Mouse (Mus musculus) embryonic stem cell, embryonic (primary cell): Measurements from ENCODE around the gene Nupl1.

Source experiments
- CTCF ChIA-PET, 4 experiments: fragments of 300-600 bp in 2 of 4; fragments of 350-600 bp in 2 of 4; sonication (Branson Sonifier 250); formaldehyde crosslinking; loops; one replicate each; lab custom pipeline; 2022; ENCODE audit warnings: inconsistent platforms in 2 of 4; lab: Charles Lee
- POLR2A ChIA-PET, 4 experiments: fragments of 300-600 bp in 2 of 4; fragments of 350-600 bp in 2 of 4; sonication (Branson Sonifier 250); formaldehyde crosslinking; loops; one replicate each; lab custom pipeline; 2022; ENCODE audit warnings: antibody characterized with exemption in 4 of 4, inconsistent platforms in 1 of 4; lab: Charles Lee

The Nupl1 gene

DNA sequence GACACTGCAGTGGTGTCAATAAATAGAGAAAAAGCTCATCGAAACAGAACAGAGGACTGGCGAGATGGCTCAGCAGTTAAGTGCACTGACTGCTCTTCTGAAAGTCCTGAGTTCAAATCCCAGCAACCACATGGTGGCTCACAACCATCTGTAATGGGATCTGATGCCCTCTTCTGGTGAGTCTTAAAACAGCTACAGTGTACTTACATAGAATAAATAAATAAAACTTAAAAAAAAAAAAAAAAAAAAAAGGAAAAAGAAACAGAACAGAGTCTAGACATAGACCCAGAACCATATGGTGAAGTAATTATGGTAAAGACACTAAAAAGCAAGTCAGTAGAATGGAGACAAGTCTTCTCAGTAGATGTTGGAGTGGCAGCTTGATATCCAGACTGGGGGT, 69.9 kb downstream of the Nupl1 start:
- ChIA-PET CTCF (interaction anchor here (0.6 to 0.9 kb wide), 6 partner anchors 15 to 379 kb away, joined by 3 to 12 read pairs (median 4); no protein-coding TSS in a partner anchor), POLR2A (interaction anchor here in 2 of 4 experiments (0.6 to 0.7 kb wide), 2 partner anchors 18 to 85 kb away, joined by 3 to 9 read pairs; no protein-coding TSS in a partner anchor)

DNA sequence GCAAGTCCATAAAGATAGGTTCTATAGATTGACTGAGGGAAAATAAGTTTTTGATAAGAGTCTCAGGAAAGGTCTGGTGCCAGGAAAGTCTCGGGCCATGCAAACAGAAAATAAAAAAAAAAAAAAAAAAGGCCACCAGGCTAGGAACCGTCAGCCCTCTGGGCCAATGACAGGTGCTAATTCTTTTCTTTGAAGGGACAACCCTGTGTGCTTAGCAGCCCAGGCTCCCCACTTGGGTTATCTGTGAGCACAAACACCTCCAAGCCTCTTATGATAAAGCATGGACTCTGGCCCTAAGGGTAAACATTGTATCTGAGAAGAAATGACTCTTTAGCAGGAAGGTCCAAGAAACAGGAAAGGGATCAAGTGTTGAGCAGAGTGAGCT, 72.7 kb downstream of the Nupl1 start:
- CTCF ChIA-PET, result interaction anchor here in 1 of 4 experiments (1.2 kb wide), 1 partner anchor 86 kb away, joined by 3 read pairs; the partner anchor contains the start of gene Mtmr6
- POLR2A ChIA-PET, result interaction anchor here in 2 of 4 experiments (0.7 to 1.0 kb wide), 2 partner anchors 24 to 856 kb away, joined by 3 read pairs; no protein-coding TSS in a partner anchor

DNA sequence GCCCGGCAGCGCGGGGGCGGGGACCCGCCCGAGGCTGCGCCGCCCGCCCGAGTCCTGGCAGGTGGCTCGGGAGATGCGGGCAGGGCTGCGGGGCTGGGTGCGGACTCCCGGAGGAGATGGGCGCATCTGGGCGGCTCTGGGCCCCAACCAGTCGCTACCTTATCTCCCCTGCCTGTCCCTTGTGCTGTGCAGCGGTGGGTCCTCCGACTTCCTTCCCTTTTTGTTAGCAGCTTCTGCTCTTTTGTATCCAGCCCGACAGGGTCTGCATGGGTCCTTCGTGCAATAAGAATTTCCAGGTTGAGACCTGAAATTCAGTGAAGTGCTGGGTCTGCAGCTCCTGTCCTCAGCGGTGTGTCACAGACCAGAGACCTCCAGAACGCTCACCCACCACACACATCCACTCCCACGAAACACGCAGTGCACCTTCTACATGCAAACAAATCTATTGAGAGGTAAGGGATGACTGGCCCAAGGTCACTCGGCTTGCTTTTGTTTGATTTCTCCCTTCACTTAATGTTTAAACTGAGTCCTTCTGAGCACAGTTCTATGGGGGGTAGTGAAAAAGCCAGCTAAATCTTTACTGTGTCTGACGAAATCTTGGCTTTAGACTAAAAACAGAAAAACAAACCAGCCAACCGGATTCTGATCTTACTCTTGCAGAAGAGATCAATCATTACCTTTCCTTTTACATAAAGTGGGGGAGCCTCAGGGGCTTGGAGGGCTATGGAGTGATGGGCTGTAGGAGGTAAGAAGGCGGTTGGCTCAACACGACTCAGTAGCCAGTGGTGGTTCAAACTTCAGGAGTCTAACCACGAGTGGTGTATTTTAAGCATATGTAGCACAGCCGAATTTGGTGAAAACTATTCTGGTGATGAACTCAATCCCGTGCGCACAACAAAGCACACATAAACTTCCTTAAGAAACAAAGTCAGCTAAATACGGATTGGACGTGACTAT, 73.3 kb downstream of the Nupl1 start:
- ChIA-PET POLR2A (interaction anchor here in 2 of 4 experiments (0.7 to 1.0 kb wide), 3 partner anchors 24 to 857 kb away, joined by 3 read pairs; no protein-coding TSS in a partner anchor), CTCF (interaction anchor here in 1 of 4 experiments (0.5 to 1.2 kb wide), 3 partner anchors 18 to 205 kb away, joined by 3 to 4 read pairs (median 3); partner anchors contain the start of gene Mtmr6)

DNA sequence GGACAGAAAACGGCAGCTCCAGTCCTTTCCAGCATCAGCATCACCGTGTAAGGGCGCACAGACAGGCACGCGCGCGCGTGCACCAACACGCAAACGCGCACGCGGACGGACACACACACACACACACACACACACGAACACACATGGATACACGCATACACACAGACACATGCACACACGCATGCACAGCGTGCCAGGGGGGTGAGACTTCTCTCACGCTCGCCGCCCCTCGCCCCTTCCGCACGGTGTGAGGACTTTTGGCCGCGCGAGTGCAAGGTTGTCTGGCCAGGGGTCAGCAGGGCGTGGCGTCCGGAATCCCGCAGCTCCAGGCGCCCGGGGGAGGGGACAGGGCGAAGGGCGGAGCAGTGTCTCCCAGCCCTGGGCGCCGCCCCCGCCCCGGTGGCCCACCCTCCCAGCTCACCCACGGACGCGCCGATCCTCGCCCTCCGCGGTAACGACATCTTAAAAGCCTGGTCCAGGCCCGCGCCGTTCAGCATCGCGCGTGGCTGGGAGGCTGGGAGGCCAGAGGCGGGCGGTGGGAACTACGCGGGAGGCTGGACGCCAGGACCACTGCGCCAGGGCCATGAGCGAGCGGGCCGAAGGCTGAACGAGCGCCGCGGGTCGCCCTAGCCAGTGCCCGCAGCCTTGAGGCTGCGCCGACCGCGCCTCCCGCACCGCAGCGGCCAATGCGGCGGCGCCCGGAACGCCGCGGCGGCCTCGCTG, 74.2 kb downstream of the Nupl1 start:
- ChIA-PET POLR2A (interaction anchor here in 1 of 4 experiments (0.7 to 1.5 kb wide), 4 partner anchors 28 to 201 kb away, joined by 3 to 4 read pairs (median 3); no protein-coding TSS in a partner anchor), CTCF (interaction anchor here in 1 of 4 experiments (0.5 to 1.2 kb wide), 3 partner anchors 19 to 205 kb away, joined by 3 to 4 read pairs (median 3); partner anchors contain the start of gene Mtmr6)

DNA sequence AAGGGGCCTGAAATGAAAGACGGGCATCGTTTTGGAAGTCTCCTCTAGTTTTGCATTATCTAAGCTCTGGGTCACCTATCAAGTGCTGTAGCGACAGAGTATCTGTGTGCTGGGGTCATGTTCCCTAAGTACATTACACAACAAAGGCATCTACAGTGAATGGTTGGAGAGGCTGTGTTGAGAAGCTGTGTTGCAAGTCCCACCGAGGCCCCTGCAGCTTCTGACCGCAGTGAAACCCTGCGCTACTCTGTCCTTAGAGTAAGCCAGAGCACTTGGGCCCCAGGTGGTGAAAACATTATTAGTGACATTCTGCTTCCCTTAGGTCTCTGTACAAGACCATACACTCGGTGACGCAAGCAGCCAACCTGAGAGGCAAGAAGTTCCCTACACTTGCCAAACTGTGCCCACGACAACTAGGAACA, 74.8 kb downstream of the Nupl1 start:
- ChIA-PET POLR2A (interaction anchor here in 1 of 4 experiments (0.7 to 1.5 kb wide), 3 partner anchors 28 to 202 kb away, joined by 3 to 4 read pairs (median 3); no protein-coding TSS in a partner anchor), CTCF (no interaction called here)

DNA sequence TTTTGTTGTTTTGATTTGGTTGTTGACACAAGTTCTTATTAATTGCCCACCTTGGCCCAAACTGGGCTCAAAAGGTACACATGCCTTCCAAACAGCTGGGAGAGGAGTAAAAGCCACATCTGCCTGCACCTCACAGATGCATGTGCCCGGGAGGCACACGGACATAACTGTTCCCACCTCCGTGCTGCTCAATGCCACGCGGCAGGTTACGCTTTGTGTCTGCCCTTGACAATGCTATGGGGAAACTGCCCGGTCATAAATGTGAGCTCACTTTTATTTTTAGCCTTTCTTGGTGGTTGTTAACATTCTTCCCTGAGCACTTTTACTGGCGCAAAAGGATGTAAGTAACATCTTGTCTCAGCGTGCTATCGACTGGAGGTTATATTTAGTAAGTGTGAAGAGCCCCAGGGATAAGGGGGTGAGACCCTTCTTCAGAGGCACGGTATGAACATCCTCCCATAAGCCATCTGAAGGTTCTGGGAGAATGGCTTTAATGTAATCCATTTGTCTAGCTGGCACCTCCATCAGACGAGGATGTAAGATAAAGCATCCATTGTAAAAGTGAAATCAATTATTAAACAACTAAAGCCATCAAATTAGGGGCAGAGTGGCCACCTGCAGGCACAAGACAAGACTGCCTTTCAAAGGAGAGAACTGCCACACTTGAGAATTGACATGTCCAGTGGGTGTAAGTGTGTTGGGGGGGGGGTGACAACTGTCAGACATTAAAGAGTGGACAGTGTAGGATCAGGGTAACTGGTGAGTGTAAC, 78.8 kb downstream of the Nupl1 start:
- ChIA-PET CTCF (no interaction called here), POLR2A (no interaction called here)

DNA sequence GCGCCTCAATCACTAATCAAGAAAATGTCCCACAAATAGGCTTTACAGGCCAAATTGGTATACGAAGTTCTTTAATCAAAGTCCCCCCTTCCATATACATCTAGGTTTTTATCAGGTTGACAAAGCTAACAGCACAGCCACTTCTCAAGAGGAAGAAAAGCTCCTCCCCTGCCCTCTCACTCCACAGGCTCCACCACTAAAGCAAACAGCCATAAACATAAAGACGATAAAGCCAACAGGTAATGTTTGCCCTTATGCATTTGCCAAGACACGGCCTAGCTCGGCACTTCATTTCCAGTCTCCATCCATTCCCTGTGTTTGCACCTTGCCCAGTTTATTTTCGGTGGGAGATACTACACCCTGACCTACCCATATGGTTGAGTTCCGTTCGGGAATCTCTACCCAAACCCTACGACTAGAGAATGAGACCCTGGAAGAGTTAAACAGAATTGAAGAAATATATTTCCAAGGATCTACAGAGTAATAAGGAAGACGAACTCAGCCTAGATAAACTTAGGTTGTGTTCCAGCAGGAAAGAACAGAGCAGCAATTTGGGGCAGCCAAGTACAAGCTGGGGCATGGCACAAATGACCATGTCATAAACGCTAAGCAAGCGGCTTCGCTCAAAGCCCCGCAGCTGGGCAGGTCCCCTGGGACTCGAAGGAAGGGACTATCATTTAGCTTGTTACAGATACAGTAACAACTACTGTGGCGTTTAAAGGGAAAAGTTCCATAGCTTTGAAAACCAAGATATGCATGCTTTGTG, 80.2 kb downstream of the Nupl1 start:
- CTCF ChIA-PET, result interaction anchor here in 1 of 4 experiments (0.6 kb wide), 1 partner anchor 299 kb away, joined by 4 read pairs; no protein-coding TSS in a partner anchor
- POLR2A ChIA-PET, result no interaction called here

DNA sequence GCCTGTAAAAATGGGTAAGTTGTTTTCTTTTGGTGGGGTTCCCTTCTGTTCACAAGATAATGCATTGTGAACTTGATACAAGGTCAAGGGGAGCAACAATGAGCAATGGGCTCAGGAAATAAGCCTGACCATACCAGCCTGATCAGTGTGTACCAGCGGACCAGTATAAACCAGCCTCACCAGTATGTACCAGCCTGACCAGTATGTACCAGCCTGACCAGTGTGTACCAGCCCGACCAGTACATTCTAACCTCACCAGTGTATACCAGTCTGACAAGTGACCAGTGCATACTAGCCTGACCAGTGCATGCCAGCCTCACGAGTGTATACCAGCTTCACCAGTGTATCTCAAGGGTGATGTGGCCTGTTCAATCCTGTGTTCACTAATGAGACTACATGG, 87.9 kb downstream of the Nupl1 start:
- ChIA-PET CTCF (no interaction called here), POLR2A (no interaction called here)

DNA sequence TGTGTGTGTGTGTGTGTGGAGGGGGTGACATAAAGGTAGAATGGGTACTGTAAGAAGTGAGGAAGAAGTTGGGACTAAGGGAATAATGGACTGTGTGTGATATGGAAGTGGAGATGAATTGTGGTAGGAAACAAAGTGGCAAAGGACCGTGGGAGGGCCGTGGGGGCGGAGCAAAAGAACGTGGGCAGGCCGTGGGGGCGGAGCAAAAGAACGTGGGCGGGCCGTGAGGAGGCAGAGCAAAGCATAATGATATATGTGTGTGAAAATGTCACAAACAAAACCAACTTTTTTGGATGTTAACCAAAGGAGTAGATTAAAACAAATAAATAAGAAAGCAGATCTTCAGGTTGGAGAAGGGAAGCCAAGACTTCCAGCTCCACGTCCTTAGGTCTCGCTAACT, 98.9 kb downstream of the Nupl1 start:
- ChIA-PET POLR2A (no interaction called here), CTCF (no interaction called here)

DNA sequence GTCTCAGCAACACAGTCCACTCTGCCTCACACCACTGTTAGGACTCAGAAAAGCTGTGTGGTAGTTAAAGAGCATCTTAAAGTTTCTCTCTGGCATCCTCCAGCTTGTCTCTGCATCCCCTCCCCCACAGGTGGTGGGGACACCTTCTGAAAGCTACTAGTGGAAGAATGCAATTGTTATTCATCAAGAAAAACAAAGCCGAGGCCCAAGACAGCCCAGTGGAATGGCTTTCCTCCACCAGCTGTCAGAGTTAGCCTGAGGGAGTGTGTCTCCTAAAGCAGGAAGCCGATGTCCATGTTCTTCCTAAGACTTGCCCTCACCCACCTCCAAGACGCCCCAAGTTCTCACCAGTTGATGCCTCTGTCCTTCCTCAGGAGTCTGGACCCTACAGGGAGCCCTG, 102.3 kb downstream of the Nupl1 start:
- CTCF ChIA-PET, result no interaction called here
- POLR2A ChIA-PET, result interaction anchor here in 2 of 4 experiments (0.5 to 1.2 kb wide), 2 partner anchors 28 to 552 kb away, joined by 3 to 4 read pairs; no protein-coding TSS in a partner anchor

DNA sequence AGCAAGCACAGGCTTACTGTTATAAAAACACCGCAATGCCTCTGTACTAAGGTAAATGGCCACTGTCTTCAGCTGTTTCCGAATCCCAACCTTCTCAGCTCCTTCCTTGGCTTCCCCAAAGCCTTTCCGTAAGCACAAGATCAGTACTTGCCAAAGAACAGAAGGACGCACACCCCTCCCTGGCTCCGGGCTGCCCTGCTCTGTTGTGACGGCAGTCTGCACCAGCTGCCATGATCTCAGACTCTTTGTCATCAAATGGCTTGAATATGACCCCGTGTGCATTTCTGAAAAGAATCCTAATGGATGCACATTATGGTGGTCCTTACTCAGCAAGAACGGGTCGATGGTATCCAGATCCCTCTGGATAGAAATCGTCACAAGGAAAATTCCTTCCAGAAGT, 108.0 kb downstream of the Nupl1 start:
- CTCF ChIA-PET, result no interaction called here

DNA sequence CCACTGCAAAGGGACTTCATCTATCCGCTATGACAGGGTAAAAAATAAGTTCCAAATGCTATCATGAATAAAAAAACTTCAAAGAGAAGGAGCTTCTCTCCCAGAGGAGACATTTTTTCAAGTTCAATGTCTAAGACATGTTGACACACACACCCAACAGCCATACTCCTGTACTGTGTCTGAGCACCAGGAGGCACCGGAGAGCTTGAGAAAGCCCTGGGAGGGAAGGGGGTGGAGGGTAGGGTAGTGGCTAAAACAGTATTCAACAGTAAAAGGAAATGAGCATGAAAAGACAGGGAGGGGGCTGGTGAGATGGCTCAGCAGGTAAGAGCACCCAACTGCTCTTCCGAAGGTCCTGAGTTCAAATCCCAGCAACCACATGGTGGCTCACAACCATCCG, 112.9 kb downstream of the Nupl1 start:
- ChIA-PET CTCF (interaction anchor here in 2 of 4 experiments (0.6 to 0.8 kb wide), 3 partner anchors 12 to 330 kb away, joined by 3 to 6 read pairs (median 5); no protein-coding TSS in a partner anchor), POLR2A (no interaction called here)

More for the DNA sequence above, 108.0 kb downstream of the Nupl1 start:
- POLR2A ChIA-PET, result no interaction called here

DNA sequence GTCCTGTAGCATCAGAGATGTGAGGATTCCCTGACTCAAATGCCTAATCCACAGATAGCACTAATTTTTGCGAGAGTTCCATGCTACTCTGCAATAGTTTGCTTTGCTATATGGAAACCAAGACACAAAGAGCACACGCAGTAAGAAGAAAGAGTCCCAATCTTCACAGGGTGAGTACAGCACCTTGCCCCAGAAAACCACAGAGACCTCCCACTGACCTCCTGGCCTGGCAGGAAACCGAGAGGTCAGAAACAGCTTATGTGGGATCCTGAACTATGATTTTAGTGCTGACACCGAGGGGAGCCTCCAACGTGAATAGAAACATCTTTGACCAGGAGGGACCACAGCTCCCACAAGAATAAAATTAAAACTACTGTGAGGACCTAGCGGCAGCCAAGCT, 113.4 kb downstream of the Nupl1 start:
- ChIA-PET CTCF (interaction anchor here in 1 of 4 experiments (0.8 kb wide), 1 partner anchor 13 kb away, joined by 3 read pairs; no protein-coding TSS in a partner anchor), POLR2A (no interaction called here)

DNA sequence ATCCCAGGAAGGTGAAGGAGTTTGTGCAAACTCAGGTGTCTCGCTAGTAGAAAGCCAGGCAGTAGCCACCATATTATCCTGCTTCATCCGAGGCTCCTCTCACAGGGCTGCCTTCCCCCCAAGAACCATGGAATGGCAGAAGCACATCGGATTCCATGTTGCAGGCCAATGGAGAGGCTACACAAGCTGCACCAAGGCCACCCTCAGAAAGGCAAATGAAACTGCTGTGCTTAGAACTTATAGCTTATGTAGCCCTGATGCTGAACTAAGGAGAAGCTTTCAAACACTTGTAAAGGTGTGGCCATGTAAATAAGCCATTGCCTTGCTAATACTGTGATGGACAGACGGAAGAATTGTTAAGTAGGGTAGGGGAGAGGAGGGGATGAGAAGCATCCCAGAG, 115.4 kb downstream of the Nupl1 start:
- ChIA-PET POLR2A (no interaction called here), CTCF (interaction anchor here in 1 of 4 experiments (0.5 kb wide), 1 partner anchor 47 kb away, joined by 4 read pairs; no protein-coding TSS in a partner anchor)

DNA sequence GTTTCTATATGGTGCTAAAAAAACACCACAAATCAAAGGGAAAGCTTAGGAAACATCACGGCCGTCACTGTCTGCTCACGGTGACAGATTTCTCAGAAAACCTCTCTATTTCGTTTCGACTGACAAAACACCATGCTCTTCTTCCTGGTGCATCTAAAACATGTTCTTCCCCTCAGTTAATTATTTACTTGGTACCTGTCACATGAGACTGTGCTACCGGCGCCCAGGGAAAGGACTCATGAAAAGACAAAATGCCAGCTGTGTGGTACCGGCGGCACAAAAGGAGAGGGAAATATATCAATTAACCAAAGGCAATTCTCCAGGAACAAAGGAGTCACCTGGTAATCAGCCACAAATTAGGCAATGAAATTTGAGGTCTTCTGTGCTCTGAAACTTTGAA, 116.5 kb downstream of the Nupl1 start:
- POLR2A ChIA-PET, result no interaction called here
- CTCF ChIA-PET, result no interaction called here
